Mouse (Mus musculus) layer of hippocampus, adult 18-20 months (tissue): ENCODE data around the gene Bag5. TPM values are rescaled to one million over a fixed set of nuclear protein-coding genes. Genes with fewer than 3 reads are reported as not detected.

Experiments used
- DNase-seq, 2 experiments: peaks; one replicate each; pipeline ENCODE4 v3.0.0; 2022; ENCODE audit warnings: low spot score in 2 of 2
- total RNA-seq, 2 experiments: library from RNA; stranded (reverse); gene quantifications; 2 replicates each; pipeline ENCODE4 v1.2.3; 2021

Gene Bag5
- total RNA-seq, 2 experiments from 2014 or later: 54.9 to 58.5 TPM

GRCm38 (mm10) chr12:111700920-111701458 lies 12.1 kb downstream of the Bag5 start:
- no peak for DNase-seq

- no peak for DNase-seq
Measured at GRCm38 (mm10) chr12:111699542-111699941, 13.5 kb downstream of the Bag5 start.

GRCm38 (mm10) chr12:111698346-111698913 lies 14.6 kb downstream of the Bag5 start:
- DNase-seq: no peak

GRCm38 (mm10) chr12:111697708-111698107 lies 15.3 kb downstream of the Bag5 start:
- DNase-seq: no peak

- peak in 1 of 2 experiments; percentile 82 for DNase-seq
Measured at GRCm38 (mm10) chr12:111696239-111696638, 16.8 kb downstream of the Bag5 start.

GRCm38 (mm10) chr12:111694880-111695804 lies 17.9 kb downstream of the Bag5 start:
- peak in 1 of 2 experiments; percentile 72 for DNase-seq

GRCm38 (mm10) chr12:111694271-111694781 lies 18.7 kb downstream of the Bag5 start:
- no peak for DNase-seq

GRCm38 (mm10) chr12:111693341-111694270 lies 19.5 kb downstream of the Bag5 start:
- peak in 1 of 2 experiments; percentile 84 for DNase-seq

GRCm38 (mm10) chr12:111692899-111693298 lies 20.2 kb downstream of the Bag5 start:
- no peak for DNase-seq

- no peak for DNase-seq
Measured at GRCm38 (mm10) chr12:111691346-111691872, 21.6 kb downstream of the Bag5 start.

GRCm38 (mm10) chr12:111689426-111689825 lies 23.6 kb downstream of the Bag5 start:
- DNase-seq: no peak

- no peak for DNase-seq
Measured at GRCm38 (mm10) chr12:111688069-111688428, 25.0 kb downstream of the Bag5 start.

- peak in 1 of 2 experiments; percentile 80 for DNase-seq
Measured at GRCm38 (mm10) chr12:111687350-111688068, 25.5 kb downstream of the Bag5 start.

- DNase-seq: no peak
Measured at GRCm38 (mm10) chr12:111686390-111686789, 26.7 kb downstream of the Bag5 start.

- DNase-seq: no peak
Measured at GRCm38 (mm10) chr12:111682806-111683205, 30.3 kb downstream of the Bag5 start.

GRCm38 (mm10) chr12:111682003-111682402 lies 31.1 kb downstream of the Bag5 start:
- peak in 1 of 2 experiments; percentile 80 for DNase-seq

GRCm38 (mm10) chr12:111681305-111681704 lies 31.8 kb downstream of the Bag5 start:
- DNase-seq: peak in 1 of 2 experiments; percentile 53

- no peak for DNase-seq
Measured at GRCm38 (mm10) chr12:111680661-111681060, 32.4 kb downstream of the Bag5 start.

GRCm38 (mm10) chr12:111678997-111679396 lies 34.1 kb downstream of the Bag5 start:
- DNase-seq: no peak

GRCm38 (mm10) chr12:111678670-111678933 lies 34.5 kb downstream of the Bag5 start:
- no peak for DNase-seq
